Mouse (Mus musculus) neural tube, embryonic 12.5 days (tissue): ENCODE measurements around the gene Dnajc25. TPM values are rescaled to one million over a fixed set of nuclear protein-coding genes. Genes with fewer than 3 reads are reported as not detected.

Experiments used
- ATAC-seq: fragments of 200-750 bp; cut with Nextera tagmentation; 2 replicates; pipeline ENCODE4 v1.8.0; 2017; ENCODE audit warnings: low read depth, mild to moderate bottlenecking, moderate TSS enrichment, moderate library complexity; ENCODE audit not compliant: low FRiP score
- H3K27ac ChIP-seq: fragments of 300-500 bp; sonication (generic); 2 replicates; pipeline ENCODE4 v1.5.1; 2016
- H3K27me3 ChIP-seq: fragments of 300-500 bp; sonication (generic); replicated peaks from 2 replicates; pipeline ENCODE4 v1.6.1; 2016; ENCODE audit warnings: mild to moderate bottlenecking
- H3K36me3 ChIP-seq: fragments of 300-500 bp; sonication (generic); 2 replicates; pipeline ENCODE4 v1.6.1; 2016; ENCODE audit warnings: mild to moderate bottlenecking
- H3K4me1 ChIP-seq: fragments of 300-500 bp; sonication (generic); 2 replicates; pipeline ENCODE4 v1.6.1; 2016
- H3K4me2 ChIP-seq: fragments of 300-500 bp; sonication (generic); replicated peaks from 2 replicates; pipeline ENCODE4 v1.6.1; 2016; ENCODE audit warnings: mild to moderate bottlenecking
- H3K4me3 ChIP-seq: fragments of 300-500 bp; sonication (generic); 2 replicates; pipeline ENCODE4 v1.5.1; 2016
- H3K9ac ChIP-seq: fragments of 300-500 bp; sonication (generic); 2 replicates; pipeline ENCODE4 v1.6.1; 2016; ENCODE audit warnings: mild to moderate bottlenecking
- H3K9me3 ChIP-seq: fragments of 300-500 bp; sonication (generic); 2 replicates; pipeline ENCODE4 v1.6.1; 2016; ENCODE audit warnings: mild to moderate bottlenecking
- WGBS: fragments of 180-500 bp; shearing (Covaris S2); methylation state at CpG from one replicate; pipeline ENCODE4 v1.1.7; 2016; 5-methylcytosine and 5-hydroxymethylcytosine counted together
- polyA plus RNA-seq: library from polyadenylated mRNA; unstranded; fragments of >200 nt; fragmentation: Nextera tagmentation; extraction: Ambion mirVana; gene quantifications from 2 replicates; pipeline ENCODE4 v1.2.1, GENCODE M21; 2016

Dnajc25 gene
- polyA plus RNA-seq, 1 experiment from 2014 or later = 5.9 TPM

DNA sequence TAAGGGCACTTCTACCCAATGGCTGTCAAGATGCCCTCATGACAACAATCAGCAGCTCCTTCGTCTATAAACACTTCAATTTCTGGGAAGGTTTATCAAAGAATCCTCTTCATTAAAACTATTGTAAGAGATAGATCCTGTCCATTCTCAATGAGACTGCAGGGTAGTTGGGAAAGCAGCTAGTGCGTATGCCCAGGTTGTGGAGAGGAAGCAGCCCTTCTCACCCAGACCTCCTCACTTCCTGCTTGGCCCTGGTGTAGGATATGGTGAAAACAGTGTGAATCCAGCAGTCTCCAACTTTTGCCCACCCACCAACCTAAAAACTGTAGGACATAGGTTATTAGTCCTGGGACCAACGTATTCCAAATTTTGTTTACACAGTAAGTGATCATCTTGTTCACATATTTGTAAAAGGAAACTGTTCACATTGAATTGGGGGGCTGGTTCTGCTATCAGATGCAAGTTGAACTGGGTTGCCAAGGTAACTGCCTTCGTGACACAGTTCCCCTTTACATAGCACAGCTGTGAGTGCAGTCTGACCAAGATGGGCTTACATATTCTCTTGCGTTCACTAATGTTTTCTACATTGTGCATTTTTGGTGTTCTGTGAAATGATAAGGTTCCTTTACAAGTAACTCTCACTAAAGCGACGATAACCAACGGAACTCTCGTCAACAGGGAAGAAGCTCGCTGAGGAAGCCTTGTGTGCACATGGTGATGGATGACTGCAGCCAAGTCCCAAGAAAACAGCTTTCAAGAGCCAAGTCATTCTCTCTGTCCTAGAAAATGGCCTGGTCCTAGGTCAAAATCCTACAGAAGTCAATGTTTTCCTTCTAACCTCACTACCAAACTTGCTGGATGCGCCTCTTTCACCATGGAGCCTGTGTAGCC, 45.8 kb downstream of the Dnajc25 start:
- Histone ChIP-seq H3K27me3 (no peaks in the 10 kb centered on the region), H3K27ac (no peak overlapping the region), H3K9me3 (no peaks in the 10 kb centered on the region), H3K4me3 (no peak overlapping the region), H3K36me3 (peaks cover 11% of the 10 kb centered on the region; the same call in 1 of the 2 replicates), H3K9ac (no peak overlapping the region), H3K4me2 (no peak overlapping the region), H3K4me1 (no peaks in the 10 kb centered on the region; the same call in 1 of the 2 replicates)
- 92% methylated on average over 11 of the region's 11 CpGs for WGBS
- ATAC-seq = no peak

DNA sequence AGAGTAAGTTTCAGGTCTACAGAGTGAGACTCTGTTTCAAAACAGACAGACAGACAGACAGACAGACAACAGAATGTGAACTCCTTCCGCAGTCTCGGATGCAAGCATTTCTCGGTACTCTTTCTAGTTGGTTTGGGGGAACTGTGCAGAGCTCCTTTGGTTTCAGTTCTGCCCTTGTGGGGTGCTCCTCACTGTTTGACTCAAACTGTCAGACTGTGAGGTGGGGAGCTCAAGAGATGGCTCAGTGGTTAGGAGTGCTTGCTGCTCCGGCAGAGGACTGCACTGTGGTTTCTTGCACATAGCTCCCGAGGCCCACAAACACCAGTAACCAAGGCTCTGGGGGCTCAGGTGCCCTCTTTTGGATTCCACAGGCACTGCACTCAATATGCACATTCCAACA, 48.2 kb downstream of the Dnajc25 start:
- Histone ChIP-seq H3K36me3 (peaks cover 11% of the 10 kb centered on the region; the same call in 1 of the 2 replicates), H3K27me3 (no peaks in the 10 kb centered on the region), H3K9me3 (no peaks in the 10 kb centered on the region), H3K9ac (no peak overlapping the region), H3K27ac (no peak overlapping the region), H3K4me2 (no peak overlapping the region), H3K4me3 (no peak overlapping the region), H3K4me1 (no peaks in the 10 kb centered on the region)
- 94% methylated on average over 5 of the region's 5 CpGs for WGBS
- no peak for ATAC-seq

DNA sequence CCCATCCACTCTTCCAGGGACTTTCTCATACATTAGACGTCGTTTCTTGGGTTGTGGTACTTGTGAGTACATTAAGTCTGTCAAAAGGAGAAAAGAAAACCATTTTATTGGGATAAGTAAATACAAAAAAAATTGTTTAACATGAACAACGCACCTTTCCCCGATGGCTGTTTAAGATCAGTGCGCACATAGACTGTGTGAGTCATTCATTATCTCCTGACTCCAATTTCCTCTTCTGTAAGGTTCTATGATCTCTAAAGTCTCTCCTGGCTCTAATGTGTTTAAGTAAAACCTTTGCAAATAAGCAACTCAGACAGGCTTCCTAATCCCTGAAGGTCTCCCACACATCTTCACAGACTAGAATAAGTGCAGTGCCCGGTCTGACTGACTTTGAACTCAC, 49.0 kb downstream of the Dnajc25 start:
- no peak overlapping the region for H3K4me2 ChIP-seq
- 92% methylated on average over 6 of the region's 6 CpGs for WGBS
- H3K9ac ChIP-seq = no peak overlapping the region
- H3K27ac ChIP-seq = no peak overlapping the region
- peaks cover 11% of the 10 kb centered on the region; the same call in 1 of the 2 replicates for H3K36me3 ChIP-seq
- H3K27me3 ChIP-seq = no peaks in the 10 kb centered on the region
- ATAC-seq = no peak
- H3K4me1 ChIP-seq = no peaks in the 10 kb centered on the region
- no peak overlapping the region for H3K4me3 ChIP-seq
- H3K9me3 ChIP-seq = no peaks in the 10 kb centered on the region

DNA sequence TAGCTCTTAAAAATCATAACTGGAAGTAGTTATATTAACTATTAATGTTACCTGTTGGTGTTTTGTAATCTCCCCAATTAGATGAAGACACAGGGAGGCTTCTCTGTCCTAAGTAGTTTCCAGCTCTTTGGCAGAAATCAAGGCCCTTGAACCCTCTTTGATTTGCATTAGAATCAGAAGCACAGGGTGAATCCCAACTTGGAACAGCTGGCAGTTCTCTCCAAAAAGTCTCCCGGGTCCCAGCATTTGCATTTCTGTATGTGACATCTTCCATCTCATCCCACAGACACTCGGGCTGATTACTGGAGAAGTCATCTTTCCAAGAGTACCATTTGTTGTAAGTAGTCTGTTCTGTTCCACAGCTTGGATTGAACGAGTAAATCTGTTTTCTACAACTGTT, 52.4 kb downstream of the Dnajc25 start:
- Histone ChIP-seq H3K4me3 (no peak overlapping the region), H3K27ac (no peak overlapping the region), H3K9me3 (no peaks in the 10 kb centered on the region), H3K36me3 (no peaks in the 10 kb centered on the region; the same call in 1 of the 2 replicates), H3K4me1 (no peaks in the 10 kb centered on the region), H3K27me3 (no peaks in the 10 kb centered on the region), H3K9ac (no peak overlapping the region), H3K4me2 (no peak overlapping the region)
- ATAC-seq = no peak
- 25% methylated on average over 3 of the region's 3 CpGs for WGBS

DNA sequence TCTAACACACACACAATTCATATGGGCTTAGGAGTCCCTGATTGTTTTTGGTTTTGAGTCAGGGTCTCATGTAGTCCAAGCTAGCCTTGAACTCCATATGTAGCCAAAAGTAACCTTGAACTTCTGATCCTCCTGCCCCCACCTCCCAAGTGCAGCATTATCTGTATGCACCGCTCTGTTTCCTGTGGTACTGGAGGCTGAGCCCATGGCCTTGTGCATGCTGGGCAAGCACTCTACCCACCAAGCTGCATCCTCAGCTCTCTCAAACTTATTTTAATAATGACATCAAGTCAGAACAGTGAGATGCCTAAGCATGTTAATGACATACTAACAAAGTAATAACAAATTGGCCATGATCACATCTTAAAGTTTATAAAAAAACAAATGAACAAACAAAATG, 56.2 kb downstream of the Dnajc25 start:
- Histone ChIP-seq H3K27me3 (no peaks in the 10 kb centered on the region), H3K4me3 (no peak overlapping the region)
- 89% methylated on average over 1 of the region's 1 CpGs for WGBS

DNA sequence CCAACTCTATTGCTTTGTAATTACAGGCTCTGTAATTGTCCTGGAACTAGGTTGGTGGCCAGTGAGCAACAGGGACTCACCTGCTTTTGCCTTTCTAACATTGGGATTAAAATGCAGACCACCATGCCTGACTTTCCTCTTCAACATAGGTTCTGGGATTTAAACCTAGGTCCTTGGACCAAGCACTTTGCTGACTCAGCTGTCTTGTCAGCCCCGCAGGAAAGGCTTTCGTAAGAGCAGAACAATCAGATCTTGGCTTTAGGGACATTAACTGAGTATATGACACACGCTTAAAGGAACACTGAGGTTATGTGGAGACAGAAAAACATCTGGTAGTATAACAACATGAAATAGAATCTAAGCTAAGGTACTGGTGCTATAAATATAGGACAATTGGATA, 63.1 kb downstream of the Dnajc25 start:
- whole genome bisulfite sequencing = 90% methylated on average over 3 of the region's 3 CpGs

More for the DNA sequence above, 56.2 kb downstream of the Dnajc25 start:
- no peak overlapping the region for H3K27ac ChIP-seq
- H3K4me2 ChIP-seq = no peak overlapping the region
- no peak overlapping the region for H3K9ac ChIP-seq
- no peaks in the 10 kb centered on the region for H3K36me3 ChIP-seq
- H3K9me3 ChIP-seq = no peaks in the 10 kb centered on the region
- no peaks in the 10 kb centered on the region for H3K4me1 ChIP-seq
- no peak for ATAC-seq

DNA sequence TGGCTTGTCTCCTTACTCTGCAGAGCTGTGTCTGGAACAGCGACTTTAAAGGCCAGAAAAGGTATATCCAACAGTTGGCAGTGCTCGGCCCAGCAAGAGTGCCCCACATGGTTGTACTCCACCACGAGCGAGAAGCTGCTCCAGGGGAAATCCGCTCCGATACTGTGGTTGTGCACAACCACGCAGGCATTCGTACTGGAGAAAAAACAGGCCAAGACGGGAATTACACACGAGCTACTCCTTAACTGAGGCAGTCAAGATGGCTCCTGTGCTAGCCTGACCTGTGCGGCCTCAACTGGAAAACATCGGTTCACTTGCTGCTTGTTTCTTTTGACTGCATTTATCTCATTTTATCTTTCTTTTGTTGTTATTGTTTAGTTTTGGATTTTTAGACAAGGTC, 67.7 kb downstream of the Dnajc25 start:
- H3K36me3 ChIP-seq = no peaks in the 10 kb centered on the region
- H3K4me3 ChIP-seq = no peak overlapping the region
- H3K27me3 ChIP-seq = no peaks in the 10 kb centered on the region
- H3K4me2 ChIP-seq = no peak overlapping the region
- WGBS = 82% methylated on average over 12 of the region's 12 CpGs
- no peaks in the 10 kb centered on the region for H3K4me1 ChIP-seq
- no peaks in the 10 kb centered on the region for H3K9me3 ChIP-seq
- H3K27ac ChIP-seq = no peak overlapping the region
- no peak for ATAC-seq
- H3K9ac ChIP-seq = no peak overlapping the region

More for the DNA sequence above, 63.1 kb downstream of the Dnajc25 start:
- Histone ChIP-seq H3K4me2 (no peak overlapping the region), H3K27ac (no peak overlapping the region), H3K9me3 (no peaks in the 10 kb centered on the region), H3K9ac (no peak overlapping the region), H3K4me1 (no peaks in the 10 kb centered on the region), H3K27me3 (no peaks in the 10 kb centered on the region), H3K36me3 (no peaks in the 10 kb centered on the region), H3K4me3 (no peak overlapping the region)
- no peak for ATAC-seq

DNA sequence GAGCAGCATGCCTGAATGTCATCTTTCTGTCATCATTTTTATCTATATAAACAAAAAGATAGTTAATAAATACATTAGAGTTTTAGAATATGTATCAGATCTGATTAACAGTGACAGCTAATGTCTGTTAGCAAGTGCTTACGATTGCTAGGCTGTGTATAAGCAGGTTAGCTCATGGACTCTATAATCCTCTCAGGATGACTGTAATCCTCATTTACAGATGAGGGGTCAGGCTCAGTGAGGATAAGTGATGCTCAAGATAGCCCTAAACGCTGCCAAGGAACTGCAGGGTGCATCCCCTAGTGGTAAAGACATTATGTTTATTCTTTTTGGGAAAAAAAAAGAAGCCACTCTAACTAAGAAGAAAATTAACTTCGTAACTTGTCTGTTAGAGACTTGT, 74.4 kb downstream of the Dnajc25 start:
- H3K9ac ChIP-seq = no peak overlapping the region
- no peak for ATAC-seq
- H3K4me1 ChIP-seq = no peaks in the 10 kb centered on the region
- no peak overlapping the region for H3K4me3 ChIP-seq
- no peak overlapping the region for H3K4me2 ChIP-seq
- H3K27me3 ChIP-seq = no peaks in the 10 kb centered on the region
- H3K36me3 ChIP-seq = no peaks in the 10 kb centered on the region
- H3K27ac ChIP-seq = no peak overlapping the region
- no peaks in the 10 kb centered on the region for H3K9me3 ChIP-seq
- 62% methylated on average over 3 of the region's 3 CpGs for WGBS

Other genes with a start within 250 kb of the Dnajc25 start
- gene Olfr267, start 207.3 kb upstream of the Dnajc25 start, polyA plus RNA-seq = not detected in 2 replicates
- gene Ecpas, start 82.3 kb upstream of the Dnajc25 start, polyA plus RNA-seq = 39.0 and 39.7 TPM in 2 replicates
- gene Zkscan16, start 51.4 kb upstream of the Dnajc25 start, polyA plus RNA-seq = 0.50 and 1.2 TPM in 2 replicates
- 10.8 and 12.1 TPM in 2 replicates for gene Ptgr1, start 7.9 kb upstream of the Dnajc25 start, polyA plus RNA-seq
- gene Gm20503, start 8.1 kb downstream of the Dnajc25 start, polyA plus RNA-seq = 10.0 and 10.4 TPM in 2 replicates
- 102 and 104 TPM in 2 replicates for gene Gng10, start 40.0 kb downstream of the Dnajc25 start, polyA plus RNA-seq
- gene AI481877, start 143.9 kb downstream of the Dnajc25 start, polyA plus RNA-seq = not detected in 2 replicates
- 15.5 and 15.8 TPM in 2 replicates for gene Ugcg, start 194.2 kb downstream of the Dnajc25 start, polyA plus RNA-seq